In the genomic region with DNA sequence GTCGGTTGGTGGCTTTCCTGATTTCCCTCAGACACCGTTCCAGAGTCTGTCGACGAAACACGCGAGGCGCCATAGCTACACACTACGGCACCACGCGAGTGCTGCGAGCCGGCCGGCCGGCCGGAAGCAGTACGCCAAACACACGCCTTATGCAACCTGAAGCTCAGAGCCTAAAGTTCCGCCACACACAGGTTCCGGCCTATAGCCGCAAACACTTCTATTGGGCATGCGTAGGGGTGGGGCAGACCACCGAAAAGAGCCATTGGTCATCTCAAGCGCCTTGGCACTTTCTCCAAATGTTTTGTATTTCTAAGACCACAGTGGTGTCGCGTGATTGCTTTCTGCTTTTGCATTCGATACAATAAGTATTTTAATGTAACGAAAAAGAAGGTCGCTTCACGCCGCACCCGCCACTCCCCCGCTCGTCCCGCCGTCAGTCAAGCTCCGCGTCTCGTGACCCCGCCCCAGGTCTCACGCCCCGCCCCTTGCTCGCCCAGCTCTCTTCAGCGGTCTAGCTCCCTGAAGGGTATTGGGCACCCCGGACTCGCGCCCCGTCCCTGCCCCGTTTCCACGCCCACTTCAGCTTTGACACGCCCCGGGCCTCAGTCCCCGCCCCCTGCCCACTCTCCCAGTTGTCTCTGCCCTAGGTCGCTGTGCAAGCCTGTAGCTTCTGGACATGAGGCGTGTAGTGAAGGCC, we compare ENCODE assay signal across 8 mouse cellular contexts. TPM values are rescaled to one million over a fixed set of nuclear protein-coding genes. Genes with fewer than 3 reads are reported as not detected.
DNase-seq lines count a peak whose midpoint lies in the region; ATAC-seq and TF ChIP-seq lines count a peak whose summit lies in the region.

TSS of gene Mphosph10 (minus strand) at position 147 of the 697 bp plus-strand sequence.
TSS of gene Mcee (plus strand) at position 486 of the 697 bp plus-strand sequence.

- no peak for TF ChIP-seq CTCF in ES-Bruce4 (IDR thresholded peaks at IDR 0.05; ENCODE audit: low read depth, low read length)
- TF ChIP-seq CTCF in liver, postnatal 0 days (IDR thresholded peaks at IDR 0.05; ENCODE audit: low read depth): no peak

- no peaks in the 10 kb centered on the region for H3K4me1 ChIP-seq in ES-Bruce4 (ENCODE audit: control insufficient read depth, insufficient read depth, low read length)
- H3K4me1 ChIP-seq in forebrain, embryonic 13.5 days: peaks cover 19% of the 10 kb centered on the region
- H3K4me1 ChIP-seq in liver, postnatal 0 days (ENCODE audit: insufficient read depth): peaks cover 20% of the 10 kb centered on the region
- H3K4me1 ChIP-seq in neural tube, embryonic 14.5 days (ENCODE audit: control insufficient read depth, insufficient read depth, low read length): no peaks in the 10 kb centered on the region

- peak within 1 kb of the TSS; percentile 99 for H3K4me2 ChIP-seq in forebrain, embryonic 13.5 days
- peak within 1 kb of the TSS; percentile 94 for H3K4me2 ChIP-seq in liver, postnatal 0 days (ENCODE audit: low read depth, low read length)
- H3K4me2 ChIP-seq in neural tube, embryonic 14.5 days (ENCODE audit: low read depth, low read length): peak within 1 kb of the TSS; percentile 80

- peak within 1 kb of the TSS; percentile 84 for H3K4me3 ChIP-seq in ES-Bruce4 (ENCODE audit: low read depth, low read length)
- H3K4me3 ChIP-seq in forebrain, embryonic 13.5 days: peak within 1 kb of the TSS; percentile 78
- peak within 1 kb of the TSS; percentile 85 for H3K4me3 ChIP-seq in liver, postnatal 0 days (ENCODE audit: low read depth, low read length)
- peak within 1 kb of the TSS; percentile 60 for H3K4me3 ChIP-seq in neural tube, embryonic 14.5 days (ENCODE audit: low read depth, low read length)

- H3K27me3 ChIP-seq in ES-Bruce4 (ENCODE audit: control insufficient read depth, insufficient read depth, low read length, poor library complexity, severe bottlenecking): no peaks in the 10 kb centered on the region
- no peaks in the 10 kb centered on the region for H3K27me3 ChIP-seq in forebrain, embryonic 13.5 days
- H3K27me3 ChIP-seq in liver, postnatal 0 days (ENCODE audit: insufficient read depth, low read length): no peaks in the 10 kb centered on the region
- H3K27me3 ChIP-seq in neural tube, embryonic 14.5 days (ENCODE audit: control insufficient read depth, insufficient read depth, low read length): no peaks in the 10 kb centered on the region

- intact Hi-C loops in heart, postnatal 10 days (cut with DNase I): loop anchor here (5.0 to 10.0 kb wide), 3 partner anchors 105 to 640 kb away; partner anchors contain the start of genes Mtmr10 and Nsmce3

- no peak for TF ChIP-seq EP300 in ES-Bruce4 (IDR thresholded peaks at IDR 0.05; ENCODE audit: insufficient read depth, low read depth, low read length)
- peak; percentile 67 for TF ChIP-seq EP300 in liver, postnatal 0 days (IDR thresholded peaks at IDR 0.05; ENCODE audit: low read depth)

- H3K36me3 ChIP-seq in ES-Bruce4 (ENCODE audit: control insufficient read depth, insufficient read depth, low read length, poor library complexity, severe bottlenecking): peaks cover 25% of the 10 kb centered on the region
- peaks cover 25% of the 10 kb centered on the region for H3K36me3 ChIP-seq in forebrain, embryonic 13.5 days (ENCODE audit: poor library complexity, severe bottlenecking)
- peaks cover 18% of the 10 kb centered on the region for H3K36me3 ChIP-seq in liver, postnatal 0 days (replicated peaks; ENCODE audit: insufficient read depth, low read length)
- peaks cover 11% of the 10 kb centered on the region for H3K36me3 ChIP-seq in neural tube, embryonic 14.5 days (ENCODE audit: control insufficient read depth, insufficient read depth, low read length)

- peak; percentile 93 for TF ChIP-seq POLR2A in ES-Bruce4 (IDR thresholded peaks at IDR 0.05; ENCODE audit: insufficient read depth, low read length)

- H3K9me3 ChIP-seq in ES-Bruce4 (replicated peaks; ENCODE audit: control insufficient read depth, insufficient read depth, low read length, poor library complexity, severe bottlenecking): no peaks in the 10 kb centered on the region
- no peaks in the 10 kb centered on the region for H3K9me3 ChIP-seq in forebrain, embryonic 13.5 days (replicated peaks)
- H3K9me3 ChIP-seq in liver, postnatal 0 days (ENCODE audit: low read length): no peaks in the 10 kb centered on the region
- H3K9me3 ChIP-seq in neural tube, embryonic 14.5 days (ENCODE audit: control insufficient read depth, low read length): no peaks in the 10 kb centered on the region

- no peak within 1 kb of the TSS for H3K27ac ChIP-seq in ES-Bruce4 (ENCODE audit: insufficient read depth, low read length)
- peak within 1 kb of the TSS; percentile 37 for H3K27ac ChIP-seq in forebrain, embryonic 13.5 days
- H3K27ac ChIP-seq in liver, postnatal 0 days (ENCODE audit: low read depth): peak within 1 kb of the TSS; percentile 92
- H3K27ac ChIP-seq in neural tube, embryonic 14.5 days (ENCODE audit: low read depth, low read length): peak within 1 kb of the TSS; percentile 31; the same call in 1 of the 2 replicates

- DNase-seq in heart, postnatal 10 days: peak; percentile 98 to 99
- peak; percentile 85 for DNase-seq in large intestine, adult 2 months (ENCODE audit: low read depth, low spot score)
- DNase-seq in liver, postnatal 0 days: peak; percentile 100
- peak; percentile 100 for DNase-seq in testis, postnatal 10 days (ENCODE audit: low spot score)

- peak; percentile 93 for ATAC-seq in cerebellum, adult (ENCODE audit: insufficient number of reproducible peaks, low FRiP score, low TSS enrichment)
- ATAC-seq in forebrain, embryonic 13.5 days: peak; percentile 98
- ATAC-seq in liver, postnatal 0 days: peak; percentile 98
- peak; percentile 98 for ATAC-seq in neural tube, embryonic 14.5 days (ENCODE audit: low read depth)

- WGBS in forebrain, embryonic 13.5 days: under 1% methylated on average over 54 of the region's 54 CpGs
- WGBS in large intestine, adult 2 months: 1% methylated on average over 54 of the region's 54 CpGs
- WGBS in liver, postnatal 0 days (ENCODE audit: insufficient replicate concordance): under 1% methylated on average over 54 of the region's 54 CpGs
- under 1% methylated on average over 51 of the region's 54 CpGs for WGBS in neural tube, embryonic 14.5 days

- H3K9ac ChIP-seq in ES-Bruce4 (ENCODE audit: low read depth, poor library complexity, severe bottlenecking): peak within 1 kb of the TSS; percentile 77
- H3K9ac ChIP-seq in forebrain, embryonic 13.5 days: peak within 1 kb of the TSS; percentile 79
- peak within 1 kb of the TSS; percentile 86 for H3K9ac ChIP-seq in liver, postnatal 0 days (replicated peaks)
- H3K9ac ChIP-seq in neural tube, embryonic 14.5 days (replicated peaks; ENCODE audit: low read depth, low read length): peak within 1 kb of the TSS; percentile 55

RNA-seq across cellular contexts. Expression of gene Mphosph10, which starts in this region (rescaled TPM):
- 75.5 and 81.2 TPM in 2 replicates for polyA plus RNA-seq in ES-Bruce4 (2011; ENCODE audit: insufficient read depth, insufficient read length, low read depth, missing spikeins)
- polyA plus RNA-seq in forebrain, embryonic 13.5 days (2015; fragmentation: Nextera tagmentation; extraction: Ambion mirVana): 38.0 and 39.3 TPM in 2 replicates
- total RNA-seq in heart, postnatal 10 days (2021): 10 to 100 TPM; 14.1 to 14.9 TPM
- polyA plus RNA-seq in large intestine, adult 2 months (2012; rRNA removed): 0.86 and 1.2 TPM in 2 replicates
- polyA plus RNA-seq in liver, postnatal 0 days (2015; fragmentation: Nextera tagmentation; extraction: Ambion mirVana): 17.0 and 17.6 TPM in 2 replicates
- 22.9 and 29.3 TPM in 2 replicates for polyA plus RNA-seq in neural tube, embryonic 14.5 days (2014; fragmentation: Nextera tagmentation; extraction: Ambion mirVana)

RNA-seq across cellular contexts. Expression of gene Mcee, which starts in this region (rescaled TPM):
- polyA plus RNA-seq in ES-Bruce4 (2011; ENCODE audit: insufficient read depth, insufficient read length, low read depth, missing spikeins): 32.4 and 38.6 TPM in 2 replicates
- 39.1 and 44.9 TPM in 2 replicates for polyA plus RNA-seq in forebrain, embryonic 13.5 days (2015; fragmentation: Nextera tagmentation; extraction: Ambion mirVana)
- 100 to 1,000 TPM; 132 TPM for total RNA-seq in heart, postnatal 10 days (2021)
- polyA plus RNA-seq in large intestine, adult 2 months (2012; rRNA removed): 21.9 and 23.6 TPM in 2 replicates
- 101 and 118 TPM in 2 replicates for polyA plus RNA-seq in liver, postnatal 0 days (2015; fragmentation: Nextera tagmentation; extraction: Ambion mirVana)
- 40.8 and 44.8 TPM in 2 replicates for polyA plus RNA-seq in neural tube, embryonic 14.5 days (2014; fragmentation: Nextera tagmentation; extraction: Ambion mirVana)
